Mouse (Mus musculus): ENCODE data around the gene 2200002D01Rik. TPM values are rescaled to one million over a fixed set of nuclear protein-coding genes. Genes with fewer than 3 reads are reported as not detected.

The 2200002D01Rik gene
- polyA plus RNA-seq (2012; rRNA removed) = 4.6 and 7.2 TPM in 2 replicates

DNA sequence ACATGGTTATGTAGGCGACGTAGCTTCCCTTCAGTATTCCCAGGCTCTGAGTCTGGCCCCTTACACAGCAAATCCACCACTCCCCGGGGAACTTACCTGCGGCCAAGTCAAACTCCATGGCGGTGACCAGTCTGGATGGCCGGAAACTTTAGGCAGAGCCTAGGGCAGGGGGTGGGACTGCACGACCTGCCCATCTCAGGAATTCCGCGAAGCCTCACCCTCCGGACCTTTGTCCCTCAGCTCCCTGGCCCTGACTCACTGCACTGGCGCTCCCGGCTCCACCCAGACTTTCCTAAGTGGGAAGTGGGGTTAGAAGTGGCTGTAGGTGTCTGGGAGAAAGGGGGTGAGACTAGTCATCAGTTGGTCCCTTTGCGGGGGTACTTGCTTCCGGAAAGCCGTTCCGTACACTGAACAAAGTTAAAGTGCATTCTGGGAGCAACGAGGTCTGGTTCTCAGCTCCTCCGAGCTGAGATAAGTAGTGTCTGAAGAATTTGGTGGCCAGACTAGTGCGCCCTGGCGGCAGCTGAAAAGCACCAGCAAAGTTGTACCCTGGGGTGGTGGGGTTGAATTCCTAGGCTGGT is at the start of gene 2200002D01Rik:
2200002D01Rik (minus strand) TSS at position 206 of the 581 bp plus-strand sequence.
- peak within 1 kb of the TSS; percentile 37; the same call in 1 of the 2 replicates for H3K27ac ChIP-seq (ENCODE audit: insufficient read depth, low read depth, low read length)
- DNase-seq = peak; percentile 85

DNA sequence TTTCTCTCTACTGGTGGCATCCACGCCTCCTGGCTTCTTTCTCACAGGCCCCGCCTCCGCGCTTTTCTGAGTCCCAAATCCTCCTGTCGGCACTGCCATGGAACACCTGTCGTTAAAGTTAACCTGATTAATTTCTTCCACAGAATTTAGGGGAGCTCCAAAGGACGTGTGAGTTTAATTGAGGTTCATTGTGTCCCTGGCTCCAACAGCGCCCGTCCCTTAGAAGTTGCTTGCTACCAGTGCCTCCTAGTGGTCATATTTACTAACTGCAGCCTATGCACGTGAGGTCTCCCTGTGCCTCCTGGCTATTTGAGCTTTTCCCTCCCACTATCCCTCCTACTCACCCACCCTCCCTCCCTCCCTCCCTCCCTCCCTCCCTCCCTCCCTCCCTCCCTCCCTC is 48.7 kb upstream of the 2200002D01Rik start:
- no peaks in the 10 kb centered on the region for H3K36me3 ChIP-seq (ENCODE audit: control insufficient read depth, insufficient read depth, low read length)
- H3K27ac ChIP-seq (ENCODE audit: insufficient read depth, low read depth, low read length) = no peak overlapping the region
- no peaks in the 10 kb centered on the region for H3K27me3 ChIP-seq (replicated peaks; ENCODE audit: control insufficient read depth, insufficient read depth, low read length)
- TF ChIP-seq CTCF (conservative IDR thresholded peaks at IDR 0.05; ENCODE audit: insufficient read depth, insufficient read length, low read depth, low read length) = peak; percentile 95
- no peak for TF ChIP-seq POLR2A (IDR thresholded peaks at IDR 0.05; ENCODE audit: low read depth, low read length)
- peak; percentile 84 for DNase-seq
- no peaks in the 10 kb centered on the region; the same call in 1 of the 2 replicates for H3K4me1 ChIP-seq (ENCODE audit: control insufficient read depth, insufficient read depth, low read length)
- WGBS = 9% methylated on average over 10 of the region's 10 CpGs
- H3K4me3 ChIP-seq (ENCODE audit: insufficient read depth, low read depth, low read length) = no peak overlapping the region

More for the DNA sequence above, at the start of gene 2200002D01Rik:
- H3K4me3 ChIP-seq (ENCODE audit: insufficient read depth, low read depth, low read length) = peak within 1 kb of the TSS; percentile 45
- no peaks in the 10 kb centered on the region for H3K27me3 ChIP-seq (replicated peaks; ENCODE audit: control insufficient read depth, insufficient read depth, low read length)
- H3K4me1 ChIP-seq (ENCODE audit: control insufficient read depth, insufficient read depth, low read length) = peaks cover 24% of the 10 kb centered on the region; the same call in 1 of the 2 replicates
- TF ChIP-seq CTCF (conservative IDR thresholded peaks at IDR 0.05; ENCODE audit: insufficient read depth, insufficient read length, low read depth, low read length) = peak; percentile 25
- TF ChIP-seq POLR2A (IDR thresholded peaks at IDR 0.05; ENCODE audit: low read depth, low read length) = no peak
- 27% methylated on average over 20 of the region's 20 CpGs for WGBS
- H3K36me3 ChIP-seq (ENCODE audit: control insufficient read depth, insufficient read depth, low read length) = no peaks in the 10 kb centered on the region

DNA sequence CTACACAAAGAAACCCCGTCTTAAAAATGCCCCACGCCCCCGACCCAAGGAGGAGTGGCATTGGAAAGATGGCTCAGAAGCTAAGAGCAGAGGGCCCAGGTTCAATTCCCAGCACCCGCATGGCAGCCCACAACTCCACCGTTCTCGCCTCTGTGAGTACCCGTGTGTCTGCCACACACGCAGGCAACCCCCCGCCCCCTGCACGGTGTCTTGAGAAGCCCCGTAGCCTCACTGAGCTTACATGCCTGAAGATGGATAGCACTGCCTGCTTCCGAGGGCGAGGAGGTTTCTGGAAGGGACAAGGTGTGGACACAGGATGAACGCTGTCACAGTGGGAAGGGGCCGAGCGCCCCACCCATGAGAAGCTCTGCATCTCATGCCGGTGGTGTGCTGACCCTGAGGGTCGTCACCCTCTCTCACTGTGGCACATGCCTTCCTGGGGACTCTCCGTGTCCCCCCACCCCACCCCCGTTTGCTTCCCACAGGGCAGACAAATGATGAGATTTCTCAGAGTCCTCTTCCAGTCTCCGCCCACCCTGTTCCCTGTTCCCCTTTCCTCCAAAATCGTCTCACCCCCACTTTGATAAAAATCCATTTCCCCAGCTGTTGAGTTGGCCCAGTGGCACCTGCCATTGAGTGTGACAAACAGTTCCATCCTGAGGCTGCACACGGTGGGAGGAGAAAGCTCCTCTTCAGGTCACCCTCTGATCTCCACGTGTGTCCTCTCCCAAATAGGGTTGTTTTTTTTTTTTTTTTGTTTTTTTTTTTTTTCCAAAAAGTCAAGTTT is 47.8 kb upstream of the 2200002D01Rik start:
- TF ChIP-seq CTCF (conservative IDR thresholded peaks at IDR 0.05; ENCODE audit: insufficient read depth, insufficient read length, low read depth, low read length) (no peak), POLR2A (IDR thresholded peaks at IDR 0.05; ENCODE audit: low read depth, low read length) (no peak)
- Histone ChIP-seq H3K4me1 (ENCODE audit: control insufficient read depth, insufficient read depth, low read length) (no peaks in the 10 kb centered on the region; the same call in 1 of the 2 replicates), H3K36me3 (ENCODE audit: control insufficient read depth, insufficient read depth, low read length) (no peaks in the 10 kb centered on the region), H3K27ac (ENCODE audit: insufficient read depth, low read depth, low read length) (no peak overlapping the region), H3K27me3 (replicated peaks; ENCODE audit: control insufficient read depth, insufficient read depth, low read length) (no peaks in the 10 kb centered on the region), H3K4me3 (ENCODE audit: insufficient read depth, low read depth, low read length) (no peak overlapping the region)
- DNase-seq = no peak
- 76% methylated on average over 24 of the region's 24 CpGs for WGBS

DNA sequence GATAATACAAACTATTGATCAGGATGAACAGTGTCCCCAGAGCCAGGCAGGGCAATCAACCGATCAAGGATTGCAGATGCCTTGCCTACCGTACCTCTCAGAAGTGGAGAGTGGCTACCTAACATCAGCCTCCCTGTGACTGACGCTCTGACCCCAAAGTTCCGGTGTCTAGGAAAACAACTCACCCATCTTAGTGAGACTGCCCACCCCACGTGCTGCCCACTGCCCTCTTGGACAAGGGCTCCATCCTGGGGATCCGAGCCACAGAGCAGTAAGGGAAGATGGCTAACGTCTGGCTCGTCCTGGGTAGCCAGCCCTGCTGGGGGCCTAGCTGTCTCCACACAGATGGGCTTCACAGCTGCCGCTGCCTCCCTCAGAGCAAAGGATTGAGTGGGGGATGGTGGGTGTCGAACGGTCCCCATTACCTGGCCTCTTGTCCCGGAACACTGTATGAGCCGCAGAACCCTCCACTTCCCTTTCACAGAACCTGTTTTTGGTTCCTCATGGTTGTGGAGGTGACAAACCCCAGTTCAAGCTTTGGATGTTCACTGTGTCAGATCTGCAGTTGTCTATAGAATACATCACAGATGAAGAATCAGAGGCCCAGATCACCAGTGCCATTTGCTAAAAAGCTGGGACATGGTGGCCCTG is 46.0 kb upstream of the 2200002D01Rik start:
- Histone ChIP-seq H3K27me3 (replicated peaks; ENCODE audit: control insufficient read depth, insufficient read depth, low read length) (no peaks in the 10 kb centered on the region), H3K4me1 (ENCODE audit: control insufficient read depth, insufficient read depth, low read length) (no peaks in the 10 kb centered on the region; the same call in 1 of the 2 replicates), H3K36me3 (ENCODE audit: control insufficient read depth, insufficient read depth, low read length) (no peaks in the 10 kb centered on the region), H3K27ac (ENCODE audit: insufficient read depth, low read depth, low read length) (no peak overlapping the region), H3K4me3 (ENCODE audit: insufficient read depth, low read depth, low read length) (no peak overlapping the region)
- DNase-seq = no peak
- TF ChIP-seq CTCF (conservative IDR thresholded peaks at IDR 0.05; ENCODE audit: insufficient read depth, insufficient read length, low read depth, low read length) (no peak), POLR2A (IDR thresholded peaks at IDR 0.05; ENCODE audit: low read depth, low read length) (no peak)
- 79% methylated on average over 13 of the region's 13 CpGs for WGBS

DNA sequence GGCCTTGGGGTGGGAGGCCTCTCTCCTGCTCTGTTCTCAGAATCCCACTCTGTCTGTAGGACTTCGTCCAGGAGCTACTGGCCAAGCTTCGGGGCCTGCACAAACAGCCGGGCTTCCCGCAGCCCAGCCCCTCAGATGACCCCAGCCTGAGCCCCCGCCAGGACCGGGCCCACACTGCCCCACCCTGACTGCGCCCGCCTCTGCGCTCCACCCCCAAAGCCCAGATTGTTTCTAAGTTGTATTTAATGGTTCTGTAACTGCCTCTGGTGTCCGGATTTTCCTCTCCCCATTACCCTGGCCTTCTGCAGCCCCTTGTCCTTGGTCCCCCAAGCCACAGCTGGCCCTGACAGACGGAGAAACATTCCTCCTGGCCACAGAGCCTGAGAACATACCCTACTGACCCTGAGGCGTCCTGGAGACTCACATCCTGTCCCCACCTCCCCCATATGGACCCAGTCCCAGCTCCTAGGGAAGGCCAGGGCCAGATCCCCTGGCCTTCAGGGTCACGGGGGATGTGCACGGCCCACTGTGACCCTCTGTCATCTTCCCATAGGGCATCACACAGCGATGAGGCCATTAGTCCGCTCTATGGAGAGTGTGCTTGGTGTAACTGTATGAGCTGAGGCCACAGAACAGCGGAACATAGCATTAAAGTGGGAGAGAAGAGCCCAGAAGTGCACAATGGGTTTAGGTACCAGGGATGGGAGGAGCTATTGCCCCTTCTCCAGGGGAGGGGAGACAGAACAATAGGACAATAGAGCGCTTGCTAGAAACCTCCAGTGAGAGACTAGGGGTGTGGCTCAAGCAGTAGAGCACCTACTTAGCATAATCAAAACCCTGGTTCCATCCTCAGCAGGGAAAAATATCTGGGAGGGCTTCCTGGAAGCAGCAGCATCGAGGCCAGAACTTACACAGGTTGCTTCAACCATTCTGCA is 45.1 kb upstream of the 2200002D01Rik start:
- Histone ChIP-seq H3K4me1 (ENCODE audit: control insufficient read depth, insufficient read depth, low read length) (no peaks in the 10 kb centered on the region; the same call in 1 of the 2 replicates), H3K36me3 (ENCODE audit: control insufficient read depth, insufficient read depth, low read length) (no peaks in the 10 kb centered on the region), H3K27ac (ENCODE audit: insufficient read depth, low read depth, low read length) (peak overlapping the region; percentile 45), H3K4me3 (ENCODE audit: insufficient read depth, low read depth, low read length) (no peak overlapping the region), H3K27me3 (replicated peaks; ENCODE audit: control insufficient read depth, insufficient read depth, low read length) (no peaks in the 10 kb centered on the region)
- DNase-seq = peak; percentile 63
- TF ChIP-seq POLR2A (IDR thresholded peaks at IDR 0.05; ENCODE audit: low read depth, low read length) (no peak), CTCF (conservative IDR thresholded peaks at IDR 0.05; ENCODE audit: insufficient read depth, insufficient read length, low read depth, low read length) (no peak)
- WGBS = 67% methylated on average over 19 of the region's 19 CpGs

DNA sequence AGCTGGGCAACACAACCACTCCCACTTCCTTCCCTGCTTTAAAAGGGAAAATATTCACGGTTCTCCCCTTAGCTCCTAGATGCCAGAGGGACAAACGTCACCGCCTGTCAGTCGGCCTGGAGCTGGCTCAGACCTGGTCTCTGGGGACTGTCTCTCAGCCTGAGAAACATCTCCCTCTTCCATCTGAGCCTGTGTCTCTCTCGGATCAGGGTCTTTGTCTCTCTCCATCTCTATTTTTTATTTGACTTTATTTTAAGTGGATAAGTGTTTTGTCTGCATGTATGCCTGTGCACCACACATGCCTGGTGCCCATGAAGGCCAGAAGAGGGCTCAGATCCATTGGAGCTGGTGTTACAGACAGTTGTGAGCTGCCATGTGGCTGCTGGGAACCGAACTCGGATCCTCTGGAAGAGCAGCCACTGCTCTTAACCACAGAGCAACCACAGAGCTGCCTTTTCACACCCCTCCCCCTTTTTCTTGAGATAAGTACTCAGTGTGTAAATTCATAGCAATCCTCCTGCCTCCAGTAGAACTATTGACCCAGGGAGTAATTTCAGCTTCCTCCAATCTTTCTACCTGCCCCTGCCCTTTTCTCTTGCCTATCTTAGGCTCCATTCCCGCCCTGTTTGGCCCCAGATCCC is 44.3 kb upstream of the 2200002D01Rik start:
- Histone ChIP-seq H3K27ac (ENCODE audit: insufficient read depth, low read depth, low read length) (peak overlapping the region; percentile 45), H3K4me1 (ENCODE audit: control insufficient read depth, insufficient read depth, low read length) (no peaks in the 10 kb centered on the region; the same call in 1 of the 2 replicates), H3K36me3 (ENCODE audit: control insufficient read depth, insufficient read depth, low read length) (no peaks in the 10 kb centered on the region), H3K27me3 (replicated peaks; ENCODE audit: control insufficient read depth, insufficient read depth, low read length) (no peaks in the 10 kb centered on the region), H3K4me3 (ENCODE audit: insufficient read depth, low read depth, low read length) (no peak overlapping the region)
- WGBS = 49% methylated on average over 8 of the region's 8 CpGs
- TF ChIP-seq POLR2A (IDR thresholded peaks at IDR 0.05; ENCODE audit: low read depth, low read length) (no peak), CTCF (conservative IDR thresholded peaks at IDR 0.05; ENCODE audit: insufficient read depth, insufficient read length, low read depth, low read length) (no peak)
- peak; percentile 57 for DNase-seq
